Comparison of ENCODE assay signal across 1 mouse cellular context in the genomic region with DNA sequence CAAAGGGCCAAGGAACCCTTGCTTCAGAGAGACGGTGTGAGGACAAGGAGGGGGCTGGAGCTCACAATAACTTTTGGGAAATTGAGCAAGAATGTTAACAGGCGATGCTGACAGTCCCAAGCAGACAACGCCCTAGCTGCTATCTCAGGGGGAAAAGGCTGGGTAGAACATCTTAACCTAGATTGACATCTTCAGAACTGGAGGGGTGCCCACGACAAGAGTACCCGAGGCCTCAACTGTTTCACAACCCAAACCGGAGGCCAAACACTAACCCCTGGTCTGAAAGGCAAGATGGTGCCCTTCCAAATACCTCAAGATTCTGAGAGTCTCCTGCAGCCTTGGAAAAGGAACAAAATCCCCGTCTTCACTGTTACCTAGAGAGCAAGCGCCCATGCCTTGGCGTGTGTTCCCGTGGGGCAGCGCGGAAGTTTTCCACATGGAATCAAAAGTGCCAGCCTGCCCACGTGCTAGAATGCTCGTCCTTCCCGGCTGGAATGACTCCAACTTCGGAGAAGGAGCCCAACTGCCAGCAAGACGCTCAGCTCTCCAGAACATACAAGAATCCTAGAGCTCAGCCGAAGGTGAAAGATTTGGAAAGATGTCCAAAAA.
TF ChIP-seq lines count a peak whose summit lies in the region.

No protein-coding gene starts in this region.

TF ChIP-seq in MEL, 35 proteins besides CTCF, POLR2A, EP300 and RAD21:
- TF ChIP-seq TCF12 (IDR thresholded peaks at IDR 0.05; ENCODE audit: low read depth, low read length) (0 out of 2 replicates have a peak, but pooled peaks have one; percentile 32), GATA1 (IDR thresholded peaks at IDR 0.05; ENCODE audit: low read depth, low read length) (peak; percentile 58), UBTF (IDR thresholded peaks at IDR 0.05; ENCODE audit: borderline replicate concordance, insufficient read depth, low read depth, low read length) (no peak), RCOR1 (IDR thresholded peaks at IDR 0.05; ENCODE audit: low read depth, low read length) (peak; percentile 55; the same call in 1 of the 2 replicates), POLR2AphosphoS5 (IDR thresholded peaks at IDR 0.05; ENCODE audit: borderline replicate concordance, low read depth, low read length) (no peak)
